Mouse (Mus musculus): ENCODE data around the gene Txnrd1.

Txnrd1 gene

GRCm38 (mm10) chr10:82818661-82819060 lies 15.1 kb upstream of the Txnrd1 start:
- DNase-seq (ENCODE audit: low spot score) = no peak

GRCm38 (mm10) chr10:82823108-82823778 lies 10.5 kb upstream of the Txnrd1 start:
- no peak for DNase-seq (ENCODE audit: low spot score)

- DNase-seq (ENCODE audit: low spot score) = no peak
These were observed 10.0 kb upstream of the Txnrd1 start for GRCm38 (mm10) chr10:82823779-82824177.

- no peak for DNase-seq (ENCODE audit: low spot score)
These were observed 9.2 kb upstream of the Txnrd1 start for GRCm38 (mm10) chr10:82824541-82824940.

- DNase-seq (ENCODE audit: low spot score) = no peak
These were observed 7.2 kb upstream of the Txnrd1 start for GRCm38 (mm10) chr10:82826516-82826915.

- DNase-seq (ENCODE audit: low spot score) = no peak
These were observed 2.1 kb downstream of the Txnrd1 start for GRCm38 (mm10) chr10:82835898-82836297.

- no peak for DNase-seq (ENCODE audit: low spot score)
These were observed 4.6 kb downstream of the Txnrd1 start for GRCm38 (mm10) chr10:82838390-82838789.

GRCm38 (mm10) chr10:82844090-82844489 lies 10.3 kb downstream of the Txnrd1 start:
- no peak for DNase-seq (ENCODE audit: low spot score)

GRCm38 (mm10) chr10:82844731-82845130 lies 11.0 kb downstream of the Txnrd1 start:
- DNase-seq (ENCODE audit: low spot score) = no peak

GRCm38 (mm10) chr10:82847821-82848459 lies 14.2 kb downstream of the Txnrd1 start:
- DNase-seq (ENCODE audit: low spot score) = no peak

GRCm38 (mm10) chr10:82849686-82850353 lies 16.1 kb downstream of the Txnrd1 start:
- DNase-seq (ENCODE audit: low spot score) = no peak

- no peak for DNase-seq (ENCODE audit: low spot score)
These were observed 16.6 kb downstream of the Txnrd1 start for GRCm38 (mm10) chr10:82850354-82850752.

GRCm38 (mm10) chr10:82851751-82852150 lies 18.0 kb downstream of the Txnrd1 start:
- DNase-seq (ENCODE audit: low spot score) = no peak

- DNase-seq (ENCODE audit: low spot score) = no peak
These were observed 24.4 kb downstream of the Txnrd1 start for GRCm38 (mm10) chr10:82858032-82858680.

- peak; percentile 91 for DNase-seq (ENCODE audit: low spot score)
These were observed 25.2 kb downstream of the Txnrd1 start for GRCm38 (mm10) chr10:82858691-82859532.

GRCm38 (mm10) chr10:82859533-82859915 lies 25.8 kb downstream of the Txnrd1 start:
- DNase-seq (ENCODE audit: low spot score) = no peak

- DNase-seq (ENCODE audit: low spot score) = peak; percentile 80
These were observed 26.6 kb downstream of the Txnrd1 start for GRCm38 (mm10) chr10:82860181-82860928.

GRCm38 (mm10) chr10:82860929-82861315 lies 27.2 kb downstream of the Txnrd1 start:
- no peak for DNase-seq (ENCODE audit: low spot score)

GRCm38 (mm10) chr10:82863106-82863680 lies 29.4 kb downstream of the Txnrd1 start:
- DNase-seq (ENCODE audit: low spot score) = no peak

GRCm38 (mm10) chr10:82863827-82864226 lies 30.1 kb downstream of the Txnrd1 start:
- DNase-seq (ENCODE audit: low spot score) = no peak

GRCm38 (mm10) chr10:82866356-82866755 lies 32.6 kb downstream of the Txnrd1 start, which contains the start of gene Eid3:
TSS of gene Eid3 (plus strand) at chr10:82866626.
- DNase-seq (ENCODE audit: low spot score) = no peak

Data from ovary, postnatal 36 days (tissue).